Mouse (Mus musculus) gastrocnemius, adult 8-10 months (tissue): ENCODE data around the gene Gm15091. TPM values are rescaled to one million over a fixed set of nuclear protein-coding genes. Genes with fewer than 3 reads are reported as not detected.
"Not testable (repeated sequence)": the region's sequence is repeated elsewhere in the genome, so short reads cannot be mapped to it uniquely, and the experiment has no call there.

ENCODE experiments used
- DNase-seq, 2 experiments: peaks; one replicate each; pipeline ENCODE4 v3.0.0; 2022; ENCODE audit warnings: low spot score in 2 of 2
- total RNA-seq, 4 experiments: library from RNA; stranded (reverse); gene quantifications; 2 replicates each; pipeline ENCODE4 v1.2.4; 2022

Gene Gm15091
- not detected for total RNA-seq

- DNase-seq: not testable (repeated sequence)
These were observed at the start of gene Gm15091 for GRCm38 (mm10) chrX:149941355-149941754. TSS of gene Gm15091 (plus strand) at chrX:149941655.

Other genes starting within 250 kb of the Gm15091 start
- not detected for gene Gm15097, start 157.2 kb upstream of the Gm15091 start, total RNA-seq